ENCODE assay signal across 12 mouse cellular contexts in the genomic region with DNA sequence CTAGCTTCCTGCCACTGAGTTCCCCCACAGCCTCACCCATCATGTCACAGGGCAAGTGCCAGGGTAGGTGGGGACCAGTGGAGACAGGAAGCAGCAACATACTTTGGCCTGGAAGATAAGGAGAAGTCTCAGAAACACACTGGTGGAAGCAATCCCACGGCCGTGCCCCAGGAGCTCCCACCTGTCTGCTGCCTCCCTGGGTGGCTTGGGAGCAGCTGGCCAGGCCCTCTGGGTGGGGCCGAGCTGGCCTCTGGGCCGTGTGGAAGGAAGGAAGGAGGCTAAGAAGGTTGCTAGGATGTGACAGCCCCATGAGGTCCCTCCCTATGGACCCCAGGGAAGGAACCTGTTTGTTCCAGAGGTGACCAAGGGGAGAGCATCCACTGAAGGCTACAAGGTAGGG. TPM values are rescaled to one million over a fixed set of nuclear protein-coding genes. Genes with fewer than 3 reads are reported as not detected.
A peak's percentile ranks its signal among the peaks of the same experiment; 100 is the strongest.
DNase-seq lines count a peak whose midpoint lies in the region; ATAC-seq and TF ChIP-seq lines count a peak whose summit lies in the region.
"Had no signal": no experiment of that assay in that cellular context is flagged by ENCODE, and none has a peak within 500 bp of the region (broad histone marks: within the 10 kb centered on the region; RNA-seq: fewer than 3 reads in every experiment).

No protein-coding gene starts in this region.

- intact Hi-C loops in gastrocnemius, adult 2 months (cut with DNase I): no loop called here
- intact Hi-C loops in gastrocnemius, postnatal 36 days (cut with DNase I): no loop called here

- no peaks in the 10 kb centered on the region for H3K9me3 ChIP-seq in kidney, embryonic 14.5 days (ENCODE audit: control insufficient read depth, low read length)
- H3K9me3 ChIP-seq: limb, embryonic 12.5 days; midbrain, embryonic 13.5 days had no signal

- DNase-seq in gastrocnemius, adult 2 months: peak; percentile 22
- no peak for DNase-seq in gastrocnemius, postnatal 36 days
- no peak for DNase-seq in kidney, adult 11 months
- no peak for DNase-seq in thymus, postnatal 25 days
- no peak for DNase-seq in spleen, postnatal 36 days (ENCODE audit: low spot score in 2 of 2)
- DNase-seq: adrenal gland, postnatal 14 days; kidney, adult 9 months had no signal

- TF ChIP-seq CTCF in gastrocnemius, adult 2 months (IDR thresholded peaks at IDR 0.05): no peak

- H3K27me3 ChIP-seq in kidney, embryonic 14.5 days (ENCODE audit: control insufficient read depth, insufficient read depth, low read length): no peaks in the 10 kb centered on the region

- H3K4me2 ChIP-seq in kidney, embryonic 14.5 days (replicated peaks; ENCODE audit: low read depth, low read length): no peak overlapping the region
- H3K4me2 ChIP-seq: limb, embryonic 12.5 days; midbrain, embryonic 13.5 days had no signal

- H3K36me3 ChIP-seq in kidney, embryonic 14.5 days (ENCODE audit: control insufficient read depth, insufficient read depth, low read length): peaks cover 45% of the 10 kb centered on the region

- no peak overlapping the region for H3K4me3 ChIP-seq in gastrocnemius, adult 2 months
- H3K4me3 ChIP-seq in kidney, embryonic 14.5 days (ENCODE audit: low read length): no peak overlapping the region
- H3K4me3 ChIP-seq: limb, embryonic 12.5 days; midbrain, embryonic 13.5 days had no signal

- WGBS in kidney, embryonic 14.5 days: 49% methylated on average over 4 of the region's 4 CpGs

- no peak for ATAC-seq in kidney, embryonic 14.5 days (ENCODE audit: low FRiP score, low TSS enrichment)
- ATAC-seq in common myeloid progenitor, adult 5-6 weeks (replicated peaks; ENCODE audit: low read depth, poor library complexity, severe bottlenecking): peak; percentile 60
- peak; percentile 35 for ATAC-seq in megakaryocyte progenitor cell, adult 5-6 weeks (replicated peaks; ENCODE audit: poor library complexity)
- ATAC-seq: midbrain, embryonic 13.5 days had no signal

- peak overlapping the region; percentile 50 for H3K27ac ChIP-seq in gastrocnemius, adult 2 months
- H3K27ac ChIP-seq in kidney, embryonic 14.5 days (ENCODE audit: low read depth, low read length): no peak overlapping the region
- H3K27ac ChIP-seq: midbrain, embryonic 13.5 days had no signal

- peak overlapping the region; percentile 12; the same call in 1 of the 2 replicates for H3K9ac ChIP-seq in kidney, embryonic 14.5 days (ENCODE audit: low read depth, low read length)
- H3K9ac ChIP-seq: limb, embryonic 12.5 days; midbrain, embryonic 13.5 days had no signal

- H3K4me1 ChIP-seq in kidney, embryonic 14.5 days (ENCODE audit: control insufficient read depth, insufficient read depth, low read length): peaks cover 36% of the 10 kb centered on the region

RNA-seq across cellular contexts. Expression of a gene that starts 14.6 kb away (rescaled TPM):
- total RNA-seq in gastrocnemius, adult 2 months (2021): 1 to 10 TPM; 4.0 to 8.8 TPM
- total RNA-seq in gastrocnemius, postnatal 36 days (2021): 1 to 10 TPM; 3.4 to 4.0 TPM
- polyA plus RNA-seq in kidney, embryonic 14.5 days (2014; fragmentation: Nextera tagmentation; extraction: Ambion mirVana): 3.4 and 3.6 TPM in 2 replicates
- 5.8 and 11.7 TPM in 2 replicates for total RNA-seq in common myeloid progenitor, adult 5-6 weeks (2017)
- total RNA-seq in megakaryocyte progenitor cell, adult 5-6 weeks (2015): 3.2 and 3.9 TPM in 2 replicates
- 1.5 and 1.7 TPM in 2 replicates for total RNA-seq in megakaryocyte progenitor cell, adult 5-6 weeks (2017)

RNA-seq across cellular contexts. Expression of a gene that starts 32.8 kb away (rescaled TPM):
- total RNA-seq in gastrocnemius, adult 2 months (2021): 10 to 100 TPM; 19.4 to 20.1 TPM
- 10 to 100 TPM; 15.2 to 16.1 TPM for total RNA-seq in gastrocnemius, postnatal 36 days (2021)
- 10.9 and 17.0 TPM in 2 replicates for polyA plus RNA-seq in kidney, embryonic 14.5 days (2014; fragmentation: Nextera tagmentation; extraction: Ambion mirVana)
- total RNA-seq in common myeloid progenitor, adult 5-6 weeks (2017): 7.8 and 16.9 TPM in 2 replicates
- total RNA-seq in megakaryocyte progenitor cell, adult 5-6 weeks (2015): 6.9 and 8.4 TPM in 2 replicates
- 6.6 and 6.9 TPM in 2 replicates for total RNA-seq in megakaryocyte progenitor cell, adult 5-6 weeks (2017)

RNA-seq across cellular contexts. Expression of a gene that starts 42.3 kb away (rescaled TPM):
- 10 to 100 TPM; 26.1 to 36.7 TPM for total RNA-seq in gastrocnemius, adult 2 months (2021)
- total RNA-seq in gastrocnemius, postnatal 36 days (2021): 10 to 100 TPM; 23.2 to 30.0 TPM
- 45.8 and 63.1 TPM in 2 replicates for polyA plus RNA-seq in kidney, embryonic 14.5 days (2014; fragmentation: Nextera tagmentation; extraction: Ambion mirVana)
- 3.4 and 4.2 TPM in 2 replicates for total RNA-seq in common myeloid progenitor, adult 5-6 weeks (2017)
- 12.0 and 12.2 TPM in 2 replicates for total RNA-seq in megakaryocyte progenitor cell, adult 5-6 weeks (2015)
- 4.0 and 4.3 TPM in 2 replicates for total RNA-seq in megakaryocyte progenitor cell, adult 5-6 weeks (2017)
